Mouse (Mus musculus) brown adipose tissue, adult 24 weeks (tissue): ENCODE data around the gene Adgrg6. TPM values are rescaled to one million over a fixed set of nuclear protein-coding genes. Genes with fewer than 3 reads are reported as not detected.

Source experiments
- H3K27ac ChIP-seq: fragments of 200-500 bp; replicated peaks from 2 replicates; pipeline ENCODE4 v1.5.1; 2012; ENCODE audit warnings: low read depth, mild to moderate bottlenecking, low read length
- H3K4me1 ChIP-seq: fragments of 200-500 bp; 2 replicates; pipeline ENCODE4 v1.6.1; 2012; ENCODE audit warnings: low read length, mixed read lengths; ENCODE audit not compliant: control insufficient read depth, insufficient read depth, insufficient read length
- H3K4me3 ChIP-seq: fragments of 200-500 bp; 2 replicates; pipeline ENCODE4 v1.5.1; 2012; ENCODE audit warnings: low read depth, mild to moderate bottlenecking, low read length, moderate library complexity; ENCODE audit not compliant: insufficient read depth
- polyA plus RNA-seq: library from polyadenylated mRNA; stranded (reverse); fragments of >200 nt; gene quantifications from 2 replicates; pipeline ENCODE4 v1.2.4, GENCODE M21; 2012; ENCODE audit not compliant: missing spikeins, insufficient read depth, insufficient read length

Adgrg6 gene
- polyA plus RNA-seq, 1 experiment, result 0.99 TPM

DNA sequence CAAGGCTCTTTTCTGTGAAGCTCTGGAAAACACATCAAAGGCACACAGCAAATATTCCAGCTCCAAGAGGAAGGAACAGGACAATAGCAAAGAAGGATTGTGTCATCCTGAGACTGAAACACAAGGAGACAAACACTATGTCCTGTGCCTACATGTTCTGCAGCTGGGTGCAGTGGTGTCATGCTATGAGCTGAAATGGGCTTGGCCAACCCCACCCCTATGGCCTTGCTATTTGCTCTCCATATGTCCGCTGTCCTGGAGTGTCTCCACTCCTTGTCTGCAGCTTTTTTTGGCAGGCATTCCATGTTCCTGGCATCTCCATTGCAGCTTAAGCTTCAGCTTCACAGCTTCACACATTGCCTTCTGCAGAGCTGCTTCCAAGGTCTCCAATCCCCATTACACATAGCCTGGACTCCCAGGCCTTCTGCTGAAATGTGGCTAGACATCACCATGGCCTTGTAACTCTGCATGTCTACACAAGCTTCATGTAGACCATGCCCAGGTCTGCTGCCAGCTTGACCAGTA, 180.3 kb downstream of the Adgrg6 start:
- Histone ChIP-seq H3K27ac (no peak overlapping the region), H3K4me1 (no peaks in the 10 kb centered on the region), H3K4me3 (no peak overlapping the region)

- Histone ChIP-seq H3K4me1 (no peaks in the 10 kb centered on the region), H3K27ac (no peak overlapping the region), H3K4me3 (no peak overlapping the region)
Measured at GRCm38 (mm10) chr10:14363226-14363625, 182.2 kb downstream of the Adgrg6 start.

- Histone ChIP-seq H3K27ac (no peak overlapping the region), H3K4me3 (no peak overlapping the region), H3K4me1 (no peaks in the 10 kb centered on the region)
Measured at GRCm38 (mm10) chr10:14358271-14358670, 187.2 kb downstream of the Adgrg6 start.

Other genes with a start within 250 kb of the Adgrg6 start
- 32.1 and 39.1 TPM in 2 replicates for gene Vta1, start 159.9 kb upstream of the Adgrg6 start, polyA plus RNA-seq
- 1.7 TPM in 1 of 2 replicates, not detected in the other for gene Nmbr, start 159.9 kb upstream of the Adgrg6 start, polyA plus RNA-seq
- not detected in 2 replicates for gene Gje1, start 172.6 kb upstream of the Adgrg6 start, polyA plus RNA-seq